Mouse (Mus musculus): Measurements from ENCODE around the gene Pdpk1. TPM values are rescaled to one million over a fixed set of nuclear protein-coding genes. Genes with fewer than 3 reads are reported as not detected.
A peak's percentile ranks its signal among the peaks of the same experiment; 100 is the strongest.

The Pdpk1 gene
- polyA plus RNA-seq, 1 experiment from 2014 or later = 64.4 TPM

DNA sequence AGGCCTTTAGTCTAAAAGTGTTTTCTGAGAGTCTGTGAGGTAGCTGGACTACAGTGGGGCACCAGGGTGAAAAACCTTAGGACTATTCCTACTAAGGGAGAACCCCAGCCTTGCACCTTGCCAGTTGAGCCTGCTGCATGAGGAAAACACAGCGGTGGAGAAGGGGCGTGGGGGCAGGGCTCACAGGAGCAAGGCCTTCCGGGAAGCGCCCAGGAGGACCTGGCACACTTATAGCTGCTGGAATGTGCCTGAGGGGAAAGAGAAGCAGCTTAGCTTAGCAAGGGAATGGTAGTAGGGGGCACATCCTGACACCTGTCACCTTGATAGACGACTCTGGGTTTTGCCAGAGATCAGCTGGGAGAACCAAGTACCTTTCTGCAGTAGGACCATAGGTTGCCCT lies 10.7 kb upstream of the Pdpk1 start:
- 89% methylated on average over 5 of the region's 5 CpGs for WGBS
- H3K4me3 ChIP-seq = no peak overlapping the region
- no peak overlapping the region for H3K4me2 ChIP-seq
- no peak for ATAC-seq (ENCODE audit: low FRiP score, low read depth)
- no peaks in the 10 kb centered on the region for H3K9me3 ChIP-seq
- H3K36me3 ChIP-seq = peaks cover 11% of the 10 kb centered on the region
- H3K27me3 ChIP-seq = no peaks in the 10 kb centered on the region
- no peak overlapping the region for H3K27ac ChIP-seq (replicated peaks)
- H3K9ac ChIP-seq = no peak overlapping the region
- peaks cover 23% of the 10 kb centered on the region for H3K4me1 ChIP-seq (replicated peaks)

DNA sequence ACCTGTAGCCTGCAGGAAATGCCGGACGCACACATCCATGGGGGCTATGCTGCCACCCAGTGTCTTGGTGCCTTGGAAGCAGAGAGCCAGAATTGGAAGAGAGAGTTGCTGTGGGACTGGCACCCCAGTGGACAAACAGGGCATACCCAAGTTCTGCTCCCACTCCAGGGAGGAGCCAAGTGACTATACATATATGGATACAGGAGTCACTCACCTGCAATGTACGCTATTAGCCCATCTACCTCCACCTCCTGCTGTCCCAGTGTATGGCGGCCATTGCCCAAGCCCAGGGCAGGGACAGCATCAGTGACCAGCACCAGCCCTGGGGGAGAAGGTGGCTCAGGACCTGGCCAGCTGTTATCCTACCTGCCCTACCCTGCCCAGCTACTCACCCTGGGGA lies 6.8 kb upstream of the Pdpk1 start:
- Histone ChIP-seq H3K4me1 (replicated peaks) (peaks cover 11% of the 10 kb centered on the region), H3K9me3 (no peaks in the 10 kb centered on the region), H3K4me2 (no peak overlapping the region), H3K27ac (replicated peaks) (no peak overlapping the region), H3K27me3 (no peaks in the 10 kb centered on the region), H3K9ac (no peak overlapping the region), H3K4me3 (no peak overlapping the region), H3K36me3 (peaks cover 10% of the 10 kb centered on the region; the same call in 1 of the 2 replicates)
- 93% methylated on average over 4 of the region's 4 CpGs for WGBS
- no peak for ATAC-seq (ENCODE audit: low FRiP score, low read depth)

DNA sequence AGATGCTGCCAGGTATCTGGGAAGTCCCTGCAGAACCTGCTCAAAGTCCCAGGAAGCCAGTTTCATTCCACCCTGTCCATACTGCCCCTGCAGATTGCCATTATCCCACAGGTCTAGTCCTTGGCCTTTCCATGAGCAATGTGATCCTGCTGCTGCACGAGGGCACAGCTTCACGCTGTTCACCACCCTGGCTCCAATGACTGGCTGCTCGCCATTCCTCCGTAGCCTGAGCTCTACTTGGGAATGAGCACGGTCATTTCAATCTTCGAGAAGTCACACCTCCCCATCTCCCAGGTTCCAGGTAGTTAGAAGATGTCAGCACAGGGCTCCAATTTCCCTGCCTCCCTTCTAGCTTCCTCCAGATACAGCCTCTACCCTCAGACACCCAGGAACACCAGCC lies 6.4 kb upstream of the Pdpk1 start:
- no peak for ATAC-seq (ENCODE audit: low FRiP score, low read depth)
- Histone ChIP-seq H3K27ac (replicated peaks) (no peak overlapping the region), H3K27me3 (no peaks in the 10 kb centered on the region), H3K9ac (no peak overlapping the region), H3K4me3 (no peak overlapping the region), H3K9me3 (no peaks in the 10 kb centered on the region), H3K36me3 (peaks cover 10% of the 10 kb centered on the region; the same call in 1 of the 2 replicates), H3K4me1 (replicated peaks) (peaks cover 11% of the 10 kb centered on the region), H3K4me2 (no peak overlapping the region)
- 92% methylated on average over 6 of the region's 6 CpGs for WGBS

DNA sequence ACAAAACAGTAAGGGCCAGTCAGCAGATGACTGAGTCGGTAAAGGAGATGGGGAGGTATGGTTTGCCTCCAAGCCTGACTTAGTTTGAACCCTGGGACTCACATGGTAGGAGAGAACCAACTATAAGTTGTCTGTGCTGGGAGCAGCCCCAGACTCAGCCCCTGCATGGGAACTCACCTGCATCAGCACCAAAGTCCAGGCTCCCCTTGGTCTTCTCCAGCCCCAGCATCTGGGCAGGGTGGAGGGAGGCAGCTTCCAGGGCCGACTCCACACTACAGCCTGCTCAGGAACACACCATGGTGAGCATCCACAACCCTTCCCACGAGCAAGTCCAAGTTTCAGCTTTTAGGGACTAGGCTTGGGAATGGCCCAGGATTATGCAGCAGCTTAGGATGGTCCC lies 5.7 kb upstream of the Pdpk1 start:
- no peaks in the 10 kb centered on the region for H3K9me3 ChIP-seq
- 81% methylated on average over 3 of the region's 3 CpGs for WGBS
- no peak overlapping the region for H3K4me3 ChIP-seq
- peaks cover 10% of the 10 kb centered on the region; the same call in 1 of the 2 replicates for H3K36me3 ChIP-seq
- no peak overlapping the region for H3K9ac ChIP-seq
- no peaks in the 10 kb centered on the region for H3K27me3 ChIP-seq
- no peak overlapping the region for H3K27ac ChIP-seq (replicated peaks)
- H3K4me1 ChIP-seq (replicated peaks) = peaks cover 9% of the 10 kb centered on the region
- no peak for ATAC-seq (ENCODE audit: low FRiP score, low read depth)
- no peak overlapping the region for H3K4me2 ChIP-seq

DNA sequence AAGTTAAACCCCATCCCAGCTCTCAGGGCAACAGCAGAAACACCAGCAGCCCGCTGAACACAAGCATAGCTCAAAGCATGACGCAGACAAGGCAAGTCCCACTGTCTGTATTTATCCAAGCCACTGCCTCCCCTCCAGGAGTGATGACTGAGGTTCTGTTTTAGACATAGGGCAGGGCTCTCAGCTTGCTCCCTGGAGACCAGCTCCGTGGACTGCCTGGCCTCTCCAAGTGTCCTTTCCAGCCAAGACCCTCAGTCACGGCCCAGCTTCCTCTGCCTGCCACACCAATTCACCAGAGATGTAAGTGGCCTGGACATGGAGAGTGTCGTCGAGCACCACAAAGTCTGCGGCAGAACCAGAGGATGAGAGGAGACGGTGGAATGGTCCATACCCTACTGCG lies 5.0 kb upstream of the Pdpk1 start:
- no peak for ATAC-seq (ENCODE audit: low FRiP score, low read depth)
- Histone ChIP-seq H3K36me3 (peaks cover 10% of the 10 kb centered on the region; the same call in 1 of the 2 replicates), H3K4me3 (no peak overlapping the region), H3K4me1 (replicated peaks) (peaks cover 9% of the 10 kb centered on the region), H3K27ac (replicated peaks) (no peak overlapping the region), H3K4me2 (no peak overlapping the region), H3K9ac (no peak overlapping the region), H3K27me3 (no peaks in the 10 kb centered on the region), H3K9me3 (no peaks in the 10 kb centered on the region)
- WGBS = 94% methylated on average over 9 of the region's 9 CpGs

DNA sequence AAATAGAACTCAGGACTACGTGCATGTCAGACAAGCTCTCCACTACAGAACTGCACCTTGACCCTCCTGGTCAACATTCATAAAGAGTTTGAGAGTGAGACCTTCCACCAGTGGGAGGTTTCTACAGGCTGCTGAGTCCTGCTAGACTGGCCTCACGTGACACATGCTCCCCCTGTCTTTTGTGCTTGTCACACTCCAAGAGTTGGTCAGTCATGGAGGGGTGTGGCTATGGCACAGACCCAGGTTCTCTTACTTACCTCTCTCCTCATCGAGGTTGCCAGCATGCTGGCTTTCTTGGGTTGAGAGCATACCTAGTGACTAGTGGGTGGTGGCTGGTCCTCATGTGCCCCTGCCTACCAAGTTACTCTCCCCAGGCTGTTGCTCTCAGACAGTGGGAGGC lies 3.7 kb upstream of the Pdpk1 start:
- H3K36me3 ChIP-seq = peaks cover 10% of the 10 kb centered on the region; the same call in 1 of the 2 replicates
- 82% methylated on average over 3 of the region's 3 CpGs for WGBS
- no peak overlapping the region for H3K27ac ChIP-seq (replicated peaks)
- no peak overlapping the region for H3K9ac ChIP-seq
- H3K4me3 ChIP-seq = no peak overlapping the region
- H3K4me2 ChIP-seq = no peak overlapping the region
- H3K27me3 ChIP-seq = no peaks in the 10 kb centered on the region
- no peaks in the 10 kb centered on the region for H3K9me3 ChIP-seq
- H3K4me1 ChIP-seq (replicated peaks) = peaks cover 9% of the 10 kb centered on the region
- ATAC-seq (ENCODE audit: low FRiP score, low read depth) = no peak

DNA sequence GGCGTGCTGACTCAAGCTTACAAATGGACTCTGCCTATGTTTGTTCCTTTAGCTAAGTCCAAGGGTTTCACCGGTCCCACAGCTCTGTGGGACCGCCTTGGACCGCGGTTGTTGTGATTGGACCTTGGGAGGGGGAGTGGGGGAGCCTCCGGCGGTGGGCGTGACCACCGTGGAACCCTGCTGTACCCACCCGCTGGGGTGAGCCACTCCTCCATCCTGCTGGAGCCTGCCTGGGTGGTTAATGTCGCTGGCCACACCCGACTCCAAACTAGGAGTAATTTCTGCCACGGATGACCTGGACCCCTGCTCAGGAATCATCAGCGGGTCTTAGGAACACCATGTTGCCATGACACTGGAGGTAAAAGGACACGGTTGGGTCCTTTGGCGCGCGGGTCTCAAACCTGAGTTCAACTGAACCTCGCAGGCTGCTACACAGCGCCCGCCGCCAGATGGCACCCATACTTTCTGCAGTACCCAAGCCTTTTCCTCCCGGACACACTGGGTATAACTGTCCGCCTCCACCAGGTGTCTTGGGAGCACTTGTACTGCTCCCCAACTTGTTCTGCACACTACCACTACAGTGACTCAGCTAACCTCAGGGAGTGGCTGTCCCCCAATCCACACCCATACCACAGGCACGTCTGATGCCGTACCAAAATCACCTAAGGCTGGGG lies 1.3 kb upstream of the Pdpk1 start:
- Histone ChIP-seq H3K4me3 (peak overlapping the region; percentile 33), H3K4me1 (replicated peaks) (peaks cover 9% of the 10 kb centered on the region), H3K4me2 (peak overlapping the region; percentile 67), H3K36me3 (peaks cover 4% of the 10 kb centered on the region; the same call in 1 of the 2 replicates), H3K27me3 (no peaks in the 10 kb centered on the region), H3K9ac (peak overlapping the region; percentile 2; the same call in 1 of the 2 replicates), H3K27ac (replicated peaks) (no peak overlapping the region), H3K9me3 (no peaks in the 10 kb centered on the region)
- peak; percentile 76; the same call in 1 of the 2 replicates for ATAC-seq (ENCODE audit: low FRiP score, low read depth)
- 2% methylated on average over 26 of the region's 26 CpGs for WGBS

DNA sequence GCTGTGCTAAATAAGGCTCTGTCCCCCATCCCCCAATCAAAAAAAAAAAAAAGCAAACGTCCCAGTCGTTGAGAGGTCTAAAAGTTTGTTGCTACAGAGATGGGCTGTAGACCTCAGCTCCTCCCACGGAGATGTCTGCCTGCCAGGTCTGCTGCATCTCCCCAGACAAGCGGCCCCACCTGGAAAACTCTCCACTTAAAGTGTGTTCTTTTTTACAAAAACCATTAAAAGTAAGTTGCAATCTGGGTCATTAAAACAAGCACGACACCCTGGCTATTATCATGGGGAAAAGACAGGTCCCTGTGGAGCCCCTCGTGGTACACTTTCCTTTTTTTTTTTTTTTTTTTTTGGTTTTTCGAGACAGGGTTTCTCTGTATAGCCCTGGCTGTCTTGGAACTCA lies 658 bp upstream of the Pdpk1 start:
- Histone ChIP-seq H3K36me3 (peaks cover 4% of the 10 kb centered on the region; the same call in 1 of the 2 replicates), H3K27me3 (no peaks in the 10 kb centered on the region), H3K27ac (replicated peaks) (no peak overlapping the region), H3K4me3 (peak overlapping the region; percentile 33; the same call in 1 of the 2 replicates), H3K9ac (0 out of 2 replicates have a peak overlapping the region, but pooled peaks have one; percentile 2), H3K4me1 (replicated peaks) (peaks cover 9% of the 10 kb centered on the region), H3K4me2 (peak overlapping the region; percentile 67), H3K9me3 (no peaks in the 10 kb centered on the region)
- no peak for ATAC-seq (ENCODE audit: low FRiP score, low read depth)
- 16% methylated on average over 7 of the region's 7 CpGs for WGBS

DNA sequence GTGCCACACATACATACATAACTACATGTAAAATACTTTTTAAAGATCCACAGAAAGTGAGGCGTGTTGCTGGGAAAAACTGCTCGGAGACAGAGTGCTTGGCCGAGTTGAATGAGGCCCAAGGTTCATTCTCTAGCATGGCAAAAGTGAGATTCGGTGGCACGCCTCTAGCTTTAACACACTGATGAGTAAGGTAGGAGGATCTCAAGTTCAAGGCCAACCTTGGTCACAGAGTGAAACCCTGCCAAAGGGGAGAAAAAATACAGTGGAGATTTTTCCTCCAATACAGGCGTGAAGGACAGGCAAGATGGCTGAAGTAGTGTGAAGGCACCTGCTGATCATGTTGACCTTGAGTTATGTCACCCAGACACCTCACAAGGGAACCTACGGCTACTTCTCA lies 1.3 kb downstream of the Pdpk1 start:
- Histone ChIP-seq H3K4me1 (replicated peaks) (peaks cover 9% of the 10 kb centered on the region), H3K9ac (no peak overlapping the region), H3K27ac (replicated peaks) (no peak overlapping the region), H3K9me3 (no peaks in the 10 kb centered on the region), H3K4me2 (no peak overlapping the region), H3K27me3 (no peaks in the 10 kb centered on the region), H3K36me3 (peaks cover 3% of the 10 kb centered on the region; the same call in 1 of the 2 replicates), H3K4me3 (no peak overlapping the region)
- ATAC-seq (ENCODE audit: low FRiP score, low read depth) = no peak
- 88% methylated on average over 7 of the region's 7 CpGs for WGBS

DNA sequence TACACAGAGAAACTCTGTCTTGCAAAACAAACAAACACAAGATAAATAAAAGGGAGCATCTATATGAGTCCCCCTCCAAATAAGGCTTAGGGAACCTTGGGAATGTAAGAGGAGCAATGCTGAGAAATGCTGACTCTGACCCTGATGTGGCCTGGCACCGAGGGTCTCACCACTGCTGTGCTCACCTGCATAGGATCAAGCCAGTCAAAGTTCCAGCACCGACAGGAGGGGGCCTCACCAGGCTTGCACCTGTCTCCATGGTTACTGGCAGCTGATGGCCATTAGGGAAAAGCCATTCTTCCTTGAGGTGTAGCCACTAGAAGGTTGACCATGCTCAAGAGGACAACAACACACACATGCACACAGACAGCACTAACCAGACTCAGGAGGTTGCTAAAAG lies 7.8 kb downstream of the Pdpk1 start:
- Histone ChIP-seq H3K4me3 (no peak overlapping the region), H3K4me2 (peak overlapping the region; percentile 94; the same call in 1 of the 2 replicates)

DNA sequence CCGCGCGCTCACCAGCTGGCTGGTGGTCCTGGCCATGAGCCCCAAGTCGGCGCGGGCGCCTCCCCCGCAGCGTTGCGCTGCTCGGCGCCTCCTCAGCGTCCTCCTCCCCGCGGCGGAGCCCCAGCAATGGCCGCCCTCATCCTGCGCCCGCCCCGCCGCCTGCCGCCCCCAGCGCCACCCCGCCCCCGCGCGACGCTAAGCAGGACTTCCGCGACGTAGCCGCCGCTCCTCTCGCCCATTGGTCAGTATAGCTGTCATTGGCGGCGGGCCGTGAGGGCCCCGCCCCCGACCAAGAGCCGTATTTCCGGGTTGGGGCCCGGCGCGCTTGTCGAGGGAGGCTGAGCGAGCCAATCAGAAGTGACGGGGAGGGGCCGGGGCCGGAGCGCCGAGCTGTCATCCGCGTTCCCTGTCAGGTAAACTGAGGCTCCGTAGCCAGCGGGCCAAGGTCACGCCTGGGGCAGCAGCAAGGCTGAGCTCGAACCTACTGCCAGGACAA lies 9.3 kb downstream of the Pdpk1 start:
- Histone ChIP-seq H3K4me2 (peak overlapping the region; percentile 94), H3K4me3 (peak overlapping the region; percentile 90), H3K9me3 (no peaks in the 10 kb centered on the region), H3K4me1 (replicated peaks) (peaks cover 42% of the 10 kb centered on the region), H3K27ac (replicated peaks) (peak overlapping the region; percentile 88), H3K36me3 (no peaks in the 10 kb centered on the region), H3K27me3 (no peaks in the 10 kb centered on the region), H3K9ac (peak overlapping the region; percentile 91)
- peak; percentile 98 for ATAC-seq (ENCODE audit: low FRiP score, low read depth)
- under 1% methylated on average over 57 of the region's 57 CpGs for WGBS

More for the DNA sequence above, 7.8 kb downstream of the Pdpk1 start:
- Histone ChIP-seq H3K36me3 (no peaks in the 10 kb centered on the region), H3K9me3 (no peaks in the 10 kb centered on the region), H3K4me1 (replicated peaks) (peaks cover 35% of the 10 kb centered on the region), H3K27me3 (no peaks in the 10 kb centered on the region), H3K9ac (no peak overlapping the region), H3K27ac (replicated peaks) (no peak overlapping the region)
- 54% methylated on average over 2 of the region's 2 CpGs for WGBS
- no peak for ATAC-seq (ENCODE audit: low FRiP score, low read depth)

DNA sequence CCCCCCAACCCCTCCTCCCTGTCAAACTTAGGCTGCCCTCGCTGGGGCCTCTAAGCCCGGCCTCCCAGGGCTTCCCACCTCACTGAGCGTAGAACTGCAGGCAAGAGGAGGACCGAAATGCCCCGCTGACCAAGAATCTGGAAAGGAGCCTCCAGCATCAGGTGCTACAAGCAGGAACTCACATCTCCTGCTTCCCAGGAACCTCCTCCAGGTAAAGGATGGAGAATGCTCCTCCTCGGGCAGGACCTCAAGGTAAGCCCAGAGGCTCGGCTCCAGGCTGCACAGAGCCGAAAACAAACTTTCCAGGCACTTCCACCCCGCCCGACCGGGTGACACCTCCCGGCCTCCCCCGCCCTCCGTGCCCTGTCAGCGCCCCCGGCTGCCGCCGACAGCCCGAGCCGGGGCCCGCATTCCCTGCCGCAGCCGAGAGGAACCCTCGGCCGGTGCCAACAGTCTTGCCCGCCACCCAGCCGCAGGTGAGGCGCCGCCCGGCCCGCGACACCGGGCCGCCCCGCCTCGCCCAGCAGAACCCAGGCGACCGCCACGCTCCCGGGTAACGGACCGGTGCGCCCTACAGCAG lies 9.8 kb downstream of the Pdpk1 start:
- H3K4me3 ChIP-seq = peak overlapping the region; percentile 90
- H3K36me3 ChIP-seq = no peaks in the 10 kb centered on the region
- H3K4me1 ChIP-seq (replicated peaks) = peaks cover 42% of the 10 kb centered on the region
- WGBS = 0% methylated on average over 32 of the region's 43 CpGs
- H3K9ac ChIP-seq = peak overlapping the region; percentile 91
- peak overlapping the region; percentile 88 for H3K27ac ChIP-seq (replicated peaks)
- no peaks in the 10 kb centered on the region for H3K9me3 ChIP-seq
- peak; percentile 38 for ATAC-seq (ENCODE audit: low FRiP score, low read depth)
- H3K27me3 ChIP-seq = no peaks in the 10 kb centered on the region
- peak overlapping the region; percentile 94 for H3K4me2 ChIP-seq

Measured in hindbrain, embryonic 15.5 days (tissue).